Mouse (Mus musculus) retina, adult 2 months (tissue): ENCODE measurements around the gene Stx8.

Experiments
- DNase-seq: peaks from one replicate; pipeline ENCODE4 v3.0.0-alpha.2; 2012; ENCODE audit warnings: low read depth, low spot score

Stx8 gene

GRCm38 (mm10) chr11:68036133-68036959, 70.4 kb downstream of the Stx8 start:
- DNase-seq = no peak

- DNase-seq = no peak
Observed at GRCm38 (mm10) chr11:68037093-68037492, 71.1 kb downstream of the Stx8 start.

GRCm38 (mm10) chr11:68038101-68038500, 72.1 kb downstream of the Stx8 start:
- no peak for DNase-seq

- no peak for DNase-seq
Observed at GRCm38 (mm10) chr11:68044181-68044580, 78.2 kb downstream of the Stx8 start.

GRCm38 (mm10) chr11:68046916-68047315, 80.9 kb downstream of the Stx8 start:
- no peak for DNase-seq

GRCm38 (mm10) chr11:68049261-68050165, 83.5 kb downstream of the Stx8 start:
- no peak for DNase-seq

- DNase-seq = no peak
Observed at GRCm38 (mm10) chr11:68050725-68051124, 84.7 kb downstream of the Stx8 start.

- no peak for DNase-seq
Observed at GRCm38 (mm10) chr11:68051305-68051704, 85.3 kb downstream of the Stx8 start.

GRCm38 (mm10) chr11:68058466-68059201, 92.6 kb downstream of the Stx8 start:
- no peak for DNase-seq

GRCm38 (mm10) chr11:68060651-68061050, 94.7 kb downstream of the Stx8 start:
- DNase-seq = no peak

- DNase-seq = no peak
Observed at GRCm38 (mm10) chr11:68062116-68062515, 96.1 kb downstream of the Stx8 start.

GRCm38 (mm10) chr11:68067806-68068205, 101.8 kb downstream of the Stx8 start:
- no peak for DNase-seq

- DNase-seq = no peak
Observed at GRCm38 (mm10) chr11:68070086-68070485, 104.1 kb downstream of the Stx8 start.

GRCm38 (mm10) chr11:68071836-68072235, 105.8 kb downstream of the Stx8 start:
- no peak for DNase-seq

- DNase-seq = no peak
Observed at GRCm38 (mm10) chr11:68072597-68073210, 106.7 kb downstream of the Stx8 start.

- no peak for DNase-seq
Observed at GRCm38 (mm10) chr11:68074686-68075085, 108.7 kb downstream of the Stx8 start.

- DNase-seq = no peak
Observed at GRCm38 (mm10) chr11:68075331-68075730, 109.3 kb downstream of the Stx8 start.

GRCm38 (mm10) chr11:68079756-68080155, 113.8 kb downstream of the Stx8 start:
- no peak for DNase-seq

GRCm38 (mm10) chr11:68080999-68081398, 115.0 kb downstream of the Stx8 start:
- no peak for DNase-seq

GRCm38 (mm10) chr11:68082756-68083155, 116.8 kb downstream of the Stx8 start:
- no peak for DNase-seq

- DNase-seq = no peak
Observed at GRCm38 (mm10) chr11:68083562-68083961, 117.6 kb downstream of the Stx8 start.
